In genomic region chr5:135029007-135029854, GRCm38 (mm10) we compare ENCODE assay signal across 8 mouse cellular contexts. TPM values are rescaled to one million over a fixed set of nuclear protein-coding genes. Genes with fewer than 3 reads are reported as not detected.
DNase-seq lines count a peak whose midpoint lies in the region; ATAC-seq lines count a peak whose summit lies in the region.

No protein-coding gene starts in this region.

- 39% methylated on average over 18 of the region's 18 CpGs for WGBS in liver, embryonic 11.5 days
- 52% methylated on average over 18 of the region's 18 CpGs for WGBS in embryonic facial prominence, embryonic 13.5 days
- WGBS in kidney, embryonic 15.5 days = 45% methylated on average over 18 of the region's 18 CpGs

- no peaks in the 10 kb centered on the region for H3K9me3 ChIP-seq in liver, embryonic 11.5 days (ENCODE audit: control insufficient read depth, low read length)
- H3K9me3 ChIP-seq in embryonic facial prominence, embryonic 13.5 days = no peaks in the 10 kb centered on the region
- no peaks in the 10 kb centered on the region for H3K9me3 ChIP-seq in kidney, embryonic 15.5 days (replicated peaks)

- peaks cover 32% of the 10 kb centered on the region for H3K4me1 ChIP-seq in liver, embryonic 11.5 days (replicated peaks; ENCODE audit: control insufficient read depth, insufficient read depth, low read length)
- H3K4me1 ChIP-seq in embryonic facial prominence, embryonic 13.5 days = peaks cover 35% of the 10 kb centered on the region
- H3K4me1 ChIP-seq in kidney, embryonic 15.5 days = peaks cover 40% of the 10 kb centered on the region

- no peak for DNase-seq in liver, embryonic 11.5 days (ENCODE audit: low spot score)
- DNase-seq in liver (no peak), ZHBTc4 (ENCODE audit: low read depth, low spot score) (peak; percentile 36)
- DNase-seq in lung, postnatal 25 days (ENCODE audit: low spot score) = peak; percentile 30
- DNase-seq in natural killer cell, adult 2 months (ENCODE audit: low spot score in 2 of 2) = no peak
- DNase-seq in spleen, postnatal 10 days (ENCODE audit: low spot score in 2 of 2) = no peak

- peak overlapping the region; percentile 38 for H3K4me2 ChIP-seq in liver, embryonic 11.5 days
- peak overlapping the region; percentile 18; the same call in 1 of the 2 replicates for H3K4me2 ChIP-seq in embryonic facial prominence, embryonic 13.5 days
- peak overlapping the region; percentile 34 for H3K4me2 ChIP-seq in kidney, embryonic 15.5 days

- H3K4me3 ChIP-seq in liver, embryonic 11.5 days (ENCODE audit: low read depth, low read length) = no peak overlapping the region
- H3K4me3 ChIP-seq in embryonic facial prominence, embryonic 13.5 days = no peak overlapping the region
- H3K4me3 ChIP-seq in kidney, embryonic 15.5 days (replicated peaks) = peak overlapping the region; percentile 7; the same call in 1 of the 2 replicates

- peak; percentile 24; the same call in 1 of the 2 replicates for ATAC-seq in liver, embryonic 11.5 days (replicated peaks; ENCODE audit: low FRiP score)
- no peak for ATAC-seq in embryonic facial prominence, embryonic 13.5 days (ENCODE audit: insufficient number of reproducible peaks, insufficient read depth, low FRiP score, low TSS enrichment, low read depth)
- no peak for ATAC-seq in kidney, embryonic 15.5 days (replicated peaks; ENCODE audit: low FRiP score)

- H3K27me3 ChIP-seq in liver, embryonic 11.5 days (replicated peaks; ENCODE audit: control insufficient read depth, insufficient read depth, low read length) = no peaks in the 10 kb centered on the region; the same call in 1 of the 2 replicates
- H3K27me3 ChIP-seq in embryonic facial prominence, embryonic 13.5 days = no peaks in the 10 kb centered on the region
- H3K27me3 ChIP-seq in kidney, embryonic 15.5 days = no peaks in the 10 kb centered on the region

- 0 out of 2 replicates have a peak overlapping the region, but pooled peaks have one; percentile 16 for H3K9ac ChIP-seq in liver, embryonic 11.5 days (ENCODE audit: low read depth, low read length)
- H3K9ac ChIP-seq in embryonic facial prominence, embryonic 13.5 days = no peak overlapping the region
- H3K9ac ChIP-seq in kidney, embryonic 15.5 days = no peak overlapping the region

- H3K27ac ChIP-seq in liver, embryonic 11.5 days (ENCODE audit: low read depth, low read length) = peak overlapping the region; percentile 61; the same call in 1 of the 2 replicates
- no peak overlapping the region; the same call in 1 of the 2 replicates for H3K27ac ChIP-seq in embryonic facial prominence, embryonic 13.5 days
- peak overlapping the region; percentile 57 for H3K27ac ChIP-seq in kidney, embryonic 15.5 days

- H3K36me3 ChIP-seq in liver, embryonic 11.5 days (ENCODE audit: control insufficient read depth, insufficient read depth, low read length) = no peaks in the 10 kb centered on the region
- peaks cover 3% of the 10 kb centered on the region; the same call in 1 of the 2 replicates for H3K36me3 ChIP-seq in embryonic facial prominence, embryonic 13.5 days
- H3K36me3 ChIP-seq in kidney, embryonic 15.5 days = peaks cover under 1% of the 10 kb centered on the region; the same call in 1 of the 2 replicates

RNA-seq across cellular contexts. Expression of gene Stx1a, which starts 5.9 kb away (rescaled TPM):
- polyA plus RNA-seq in liver, embryonic 11.5 days (2014; fragmentation: Nextera tagmentation; extraction: Ambion mirVana) = 6.2 and 6.4 TPM in 2 replicates
- polyA plus RNA-seq in embryonic facial prominence, embryonic 13.5 days (2015; fragmentation: Nextera tagmentation; extraction: Ambion mirVana) = 12.9 and 21.7 TPM in 2 replicates
- polyA plus RNA-seq in kidney, embryonic 15.5 days (2015; fragmentation: Nextera tagmentation; extraction: Ambion mirVana) = 12.1 and 13.8 TPM in 2 replicates

RNA-seq across cellular contexts. Expression of gene Abhd11, which starts 20.3 kb away (rescaled TPM):
- 64.9 and 71.1 TPM in 2 replicates for polyA plus RNA-seq in liver, embryonic 11.5 days (2014; fragmentation: Nextera tagmentation; extraction: Ambion mirVana)
- polyA plus RNA-seq in embryonic facial prominence, embryonic 13.5 days (2015; fragmentation: Nextera tagmentation; extraction: Ambion mirVana) = 57.4 and 59.4 TPM in 2 replicates
- polyA plus RNA-seq in kidney, embryonic 15.5 days (2015; fragmentation: Nextera tagmentation; extraction: Ambion mirVana) = 69.1 and 71.6 TPM in 2 replicates

RNA-seq across cellular contexts. Expression of gene Dnajc30, which starts 34.8 kb away (rescaled TPM):
- polyA plus RNA-seq in liver, embryonic 11.5 days (2014; fragmentation: Nextera tagmentation; extraction: Ambion mirVana) = 25.1 and 27.2 TPM in 2 replicates
- polyA plus RNA-seq in embryonic facial prominence, embryonic 13.5 days (2015; fragmentation: Nextera tagmentation; extraction: Ambion mirVana) = 35.2 and 38.8 TPM in 2 replicates
- polyA plus RNA-seq in kidney, embryonic 15.5 days (2015; fragmentation: Nextera tagmentation; extraction: Ambion mirVana) = 30.9 and 36.7 TPM in 2 replicates

RNA-seq across cellular contexts. Expression of gene Bud23, which starts 35.5 kb away (rescaled TPM):
- 157 and 158 TPM in 2 replicates for polyA plus RNA-seq in liver, embryonic 11.5 days (2014; fragmentation: Nextera tagmentation; extraction: Ambion mirVana)
- polyA plus RNA-seq in embryonic facial prominence, embryonic 13.5 days (2015; fragmentation: Nextera tagmentation; extraction: Ambion mirVana) = 132 and 147 TPM in 2 replicates
- polyA plus RNA-seq in kidney, embryonic 15.5 days (2015; fragmentation: Nextera tagmentation; extraction: Ambion mirVana) = 121 and 137 TPM in 2 replicates

RNA-seq across cellular contexts. Expression of gene Cldn3, which starts 43.2 kb away (rescaled TPM):
- 2.0 and 2.2 TPM in 2 replicates for polyA plus RNA-seq in liver, embryonic 11.5 days (2014; fragmentation: Nextera tagmentation; extraction: Ambion mirVana)
- 14.8 and 26.4 TPM in 2 replicates for polyA plus RNA-seq in embryonic facial prominence, embryonic 13.5 days (2015; fragmentation: Nextera tagmentation; extraction: Ambion mirVana)
- polyA plus RNA-seq in kidney, embryonic 15.5 days (2015; fragmentation: Nextera tagmentation; extraction: Ambion mirVana) = 52.9 and 56.3 TPM in 2 replicates

Comparison
In these comparisons a context has a peak if more than half of its experiments do, and no peak if none do; other contexts are left out.
1. DNase-seq: peak in ZHBTc4 (single experiment) and lung, postnatal 25 days (single experiment); none in liver, embryonic 11.5 days (single experiment), liver (single experiment), natural killer cell, adult 2 months (0 of 2) and spleen, postnatal 10 days (0 of 2).
2. Peak in every context shown above with its lines, with median percentiles within 50 percentile points of each other: H3K4me2 ChIP-seq.